Mouse (Mus musculus) kidney, postnatal 0 days (tissue): ENCODE data around the gene Plcb1. TPM values are rescaled to one million over a fixed set of nuclear protein-coding genes. Genes with fewer than 3 reads are reported as not detected.
A peak's percentile ranks its signal among the peaks of the same experiment; 100 is the strongest.

Source experiments
- ATAC-seq: fragments of 200-750 bp; cut with Nextera tagmentation; replicated peaks from 2 replicates; pipeline ENCODE4 v1.8.0; 2017; ENCODE audit warnings: low read depth, moderate number of reproducible peaks, moderate TSS enrichment, moderate library complexity; ENCODE audit not compliant: low FRiP score
- DNase-seq: peaks from one replicate; pipeline ENCODE4 v3.0.0-alpha.2; 2016; ENCODE audit warnings: low spot score
- H3K27ac ChIP-seq: fragments of 300-500 bp; sonication (generic); 2 replicates; pipeline ENCODE4 v1.5.1; 2014; ENCODE audit warnings: mild to moderate bottlenecking
- H3K27me3 ChIP-seq: fragments of 300-500 bp; sonication (generic); 2 replicates; pipeline ENCODE4 v1.6.1; 2014; ENCODE audit warnings: low read length, mixed read lengths; ENCODE audit not compliant: insufficient read depth
- H3K36me3 ChIP-seq: fragments of 300-500 bp; sonication (generic); 2 replicates; pipeline ENCODE4 v1.6.1; 2014; ENCODE audit warnings: low read length, mixed read lengths; ENCODE audit not compliant: insufficient read depth
- H3K4me1 ChIP-seq: fragments of 300-500 bp; sonication (generic); replicated peaks from 2 replicates; pipeline ENCODE4 v1.6.1; 2014; ENCODE audit warnings: antibody characterized with exemption, low read length, mixed read lengths; ENCODE audit not compliant: insufficient read depth
- H3K4me2 ChIP-seq: fragments of 300-500 bp; sonication (generic); 2 replicates; pipeline ENCODE4 v1.6.1; 2014; ENCODE audit warnings: mild to moderate bottlenecking, low read length, moderate library complexity, mixed read lengths
- H3K4me3 ChIP-seq: fragments of 300-500 bp; sonication (generic); replicated peaks from 2 replicates; pipeline ENCODE4 v1.5.1; 2014; ENCODE audit warnings: low read depth, low read length
- H3K9ac ChIP-seq: fragments of 300-500 bp; sonication (generic); 2 replicates; pipeline ENCODE4 v1.6.1; 2014; ENCODE audit warnings: low read depth, low read length
- H3K9me3 ChIP-seq: fragments of 300-500 bp; sonication (generic); replicated peaks from 2 replicates; pipeline ENCODE4 v1.6.1; 2016; ENCODE audit warnings: low read length, inconsistent platforms, mixed read lengths
- CTCF ChIP-seq: IDR thresholded peaks from 2 replicates; pipeline ENCODE4 v1.5.1; 2016; ENCODE audit warnings: antibody characterized with exemption, low read depth, mild to moderate bottlenecking, moderate library complexity
- WGBS: fragments of 180-500 bp; shearing (Covaris S2); extraction: QIAGEN DNeasy Blood & Tissue Kit; methylation state at CpG from one replicate; pipeline ENCODE4 v1.1.7; 2014; 5-methylcytosine and 5-hydroxymethylcytosine counted together
- polyA plus RNA-seq: library from polyadenylated mRNA; unstranded; fragments of >200 nt; fragmentation: Nextera tagmentation; extraction: Ambion mirVana; gene quantifications from 2 replicates; pipeline ENCODE4 v1.2.1, GENCODE M21; 2015

Gene Plcb1
- polyA plus RNA-seq, 1 experiment from 2014 or later: 20.8 TPM

DNA sequence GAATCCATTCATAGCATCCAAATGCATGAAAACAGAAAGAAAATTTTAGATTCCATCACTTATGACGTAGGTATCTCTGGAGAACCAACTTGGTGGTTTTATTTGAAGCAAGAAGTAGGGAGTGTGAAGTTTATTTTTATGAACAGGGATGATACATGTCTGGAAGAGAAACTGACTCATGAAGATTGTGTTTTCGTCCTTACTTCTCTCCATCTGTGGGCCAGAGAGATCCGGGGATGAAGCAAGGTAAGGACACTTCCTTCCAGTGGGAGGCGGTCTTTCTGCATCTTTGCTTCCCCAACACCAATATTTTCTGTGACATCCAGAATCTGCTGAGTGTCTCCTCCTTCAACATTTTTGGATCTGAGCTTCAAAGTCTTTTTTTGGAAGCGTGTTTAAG, 6.0 kb upstream of the Plcb1 start:
- Histone ChIP-seq H3K4me2 (no peak overlapping the region), H3K36me3 (no peaks in the 10 kb centered on the region), H3K4me3 (no peak overlapping the region), H3K4me1 (no peaks in the 10 kb centered on the region), H3K27ac (no peak overlapping the region), H3K27me3 (no peaks in the 10 kb centered on the region), H3K9me3 (no peaks in the 10 kb centered on the region), H3K9ac (no peak overlapping the region)
- no peak for ATAC-seq
- WGBS: 77% methylated on average over 5 of the region's 5 CpGs
- peak; percentile 31; the same call in 1 of the 2 replicates for TF ChIP-seq CTCF
- DNase-seq: no peak

DNA sequence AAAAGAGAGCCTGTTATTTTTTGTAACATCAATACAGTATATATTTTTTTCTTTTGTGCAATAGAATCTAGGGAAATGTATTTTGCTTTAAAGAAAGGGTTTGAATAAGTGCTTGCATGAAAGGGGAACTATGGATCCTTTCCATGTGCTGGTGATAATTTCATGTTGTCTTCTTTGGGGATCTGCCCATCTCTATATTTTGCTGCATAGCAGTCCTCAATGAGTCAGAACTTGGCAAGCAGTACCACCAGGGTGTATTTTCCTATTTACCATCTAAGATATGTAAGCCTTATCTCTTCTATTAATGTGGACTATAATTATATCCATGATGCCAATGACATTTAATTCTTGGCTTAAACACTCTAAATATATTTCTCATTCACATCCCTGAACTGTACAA, 5.6 kb upstream of the Plcb1 start:
- no peak overlapping the region for H3K9ac ChIP-seq
- no peaks in the 10 kb centered on the region for H3K27me3 ChIP-seq
- no peak for TF ChIP-seq CTCF
- H3K4me3 ChIP-seq: no peak overlapping the region
- no peaks in the 10 kb centered on the region for H3K4me1 ChIP-seq
- H3K9me3 ChIP-seq: no peaks in the 10 kb centered on the region
- no peaks in the 10 kb centered on the region for H3K36me3 ChIP-seq
- no peak overlapping the region for H3K27ac ChIP-seq
- no peak overlapping the region for H3K4me2 ChIP-seq
- no peak for DNase-seq
- no peak for ATAC-seq

DNA sequence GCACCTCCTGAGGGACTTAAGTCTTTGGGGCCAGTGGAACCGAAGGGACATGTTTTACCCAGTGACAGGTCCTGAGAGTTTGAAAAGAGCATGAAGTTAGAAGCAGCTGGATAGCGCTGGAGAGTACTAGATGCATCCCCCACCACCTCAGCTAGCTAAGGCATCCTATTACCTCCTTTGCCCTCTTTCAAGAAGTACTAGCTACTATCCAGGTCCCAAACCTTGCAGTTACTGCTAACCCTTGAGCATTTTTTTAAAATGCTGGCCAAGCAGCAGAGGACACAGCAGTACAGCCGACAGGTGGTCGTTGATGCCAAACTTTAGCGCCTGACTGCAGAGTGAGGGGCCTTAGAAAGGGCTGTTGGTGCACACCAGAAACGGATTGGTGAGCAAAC, 986 bp downstream of the Plcb1 start:
- Histone ChIP-seq H3K4me3 (peak overlapping the region; percentile 75), H3K27me3 (no peaks in the 10 kb centered on the region), H3K36me3 (no peaks in the 10 kb centered on the region), H3K4me1 (no peaks in the 10 kb centered on the region), H3K4me2 (peak overlapping the region; percentile 94), H3K27ac (no peak overlapping the region), H3K9me3 (no peaks in the 10 kb centered on the region), H3K9ac (peak overlapping the region; percentile 74)
- peak; percentile 25 for DNase-seq
- no peak for ATAC-seq
- TF ChIP-seq CTCF: no peak
- whole genome bisulfite sequencing: 7% methylated on average over 6 of the region's 6 CpGs

DNA sequence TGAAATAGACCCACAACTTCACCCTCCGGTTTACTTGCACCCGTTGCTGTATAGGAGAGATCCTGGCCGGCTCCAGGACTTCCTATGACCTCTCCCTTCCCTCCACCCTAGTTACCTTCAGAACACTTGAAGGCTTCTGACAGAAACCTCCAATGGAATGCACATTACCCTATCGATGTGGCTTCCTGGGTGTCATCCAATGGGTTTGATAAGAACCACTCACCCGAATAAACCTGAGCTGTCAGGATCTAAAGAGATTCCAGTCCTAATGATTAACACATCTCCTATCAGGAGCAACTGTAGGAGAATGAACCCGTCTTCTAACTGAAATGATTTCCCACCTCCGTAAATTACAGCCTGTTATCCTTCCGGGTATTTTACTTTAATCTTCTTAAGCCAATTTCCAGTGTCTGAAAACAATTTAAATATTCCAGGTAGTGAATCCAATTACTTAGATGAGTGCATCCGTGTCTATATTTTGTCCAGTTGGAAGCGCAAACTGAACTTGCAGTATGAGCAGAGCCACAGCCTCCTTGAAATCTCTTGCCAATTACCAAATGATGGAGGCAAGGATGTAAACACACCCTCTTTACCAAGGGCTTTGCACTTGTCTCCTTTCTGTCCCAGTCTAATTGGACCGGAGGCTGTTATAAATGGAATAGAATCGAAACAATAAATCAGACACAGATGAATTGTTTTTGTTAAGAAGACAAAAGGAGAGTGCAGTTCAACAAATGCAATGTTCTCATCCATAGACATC, 1.6 kb downstream of the Plcb1 start:
- Histone ChIP-seq H3K36me3 (no peaks in the 10 kb centered on the region), H3K9me3 (no peaks in the 10 kb centered on the region), H3K4me2 (peak overlapping the region; percentile 94), H3K4me1 (no peaks in the 10 kb centered on the region), H3K4me3 (peak overlapping the region; percentile 75), H3K9ac (peak overlapping the region; percentile 74; the same call in 1 of the 2 replicates), H3K27me3 (no peaks in the 10 kb centered on the region), H3K27ac (no peak overlapping the region)
- TF ChIP-seq CTCF: no peak
- no peak for ATAC-seq
- DNase-seq: no peak
- whole genome bisulfite sequencing: 51% methylated on average over 12 of the region's 12 CpGs

DNA sequence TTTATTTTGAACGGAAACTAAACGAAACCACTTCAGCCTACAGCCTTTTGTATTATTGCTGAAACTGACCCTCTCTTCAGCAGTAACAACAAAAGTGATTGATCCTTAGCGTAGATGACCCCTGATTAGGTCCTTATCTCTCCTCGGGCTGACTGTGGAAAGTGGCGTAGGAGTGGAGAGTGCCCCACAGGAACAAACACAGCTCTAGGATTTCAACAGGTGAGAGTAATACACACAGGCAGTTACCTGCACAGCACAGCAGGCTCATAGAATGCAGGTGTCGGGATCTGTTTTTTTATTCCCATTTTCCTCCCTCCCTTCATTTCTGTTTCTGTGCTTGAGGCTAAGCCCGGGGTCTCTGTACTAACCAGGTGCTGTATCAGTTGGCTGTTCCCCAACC, 7.1 kb downstream of the Plcb1 start:
- H3K27me3 ChIP-seq: no peaks in the 10 kb centered on the region
- H3K4me1 ChIP-seq: no peaks in the 10 kb centered on the region
- H3K4me2 ChIP-seq: no peak overlapping the region
- WGBS: 72% methylated on average over 7 of the region's 7 CpGs
- ATAC-seq: no peak
- TF ChIP-seq CTCF: no peak
- H3K9me3 ChIP-seq: no peaks in the 10 kb centered on the region
- DNase-seq: no peak
- no peak overlapping the region for H3K4me3 ChIP-seq
- no peaks in the 10 kb centered on the region for H3K36me3 ChIP-seq
- H3K27ac ChIP-seq: no peak overlapping the region
- H3K9ac ChIP-seq: no peak overlapping the region

DNA sequence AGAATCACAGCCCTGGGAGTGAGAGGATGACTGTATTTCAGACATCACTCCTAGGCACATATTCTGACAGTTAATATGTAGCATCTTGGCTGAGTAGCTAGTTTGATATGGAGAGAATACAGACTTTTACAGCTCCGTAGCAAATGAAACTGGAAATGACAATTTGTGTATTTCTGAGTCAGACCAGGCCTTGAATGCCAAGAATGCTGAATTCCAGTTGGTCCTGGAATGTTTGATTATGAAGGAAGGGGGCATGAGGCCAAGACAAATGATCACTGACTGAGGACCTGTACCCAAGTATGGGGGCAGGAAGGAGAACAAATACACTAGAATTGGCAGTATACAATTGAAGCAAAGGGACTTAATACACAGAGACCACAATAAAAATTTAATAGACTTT, 14.4 kb downstream of the Plcb1 start:
- 61% methylated on average over 1 of the region's 1 CpGs for WGBS
- Histone ChIP-seq H3K4me3 (no peak overlapping the region), H3K27ac (no peak overlapping the region), H3K27me3 (no peaks in the 10 kb centered on the region), H3K4me2 (no peak overlapping the region), H3K9ac (no peak overlapping the region), H3K36me3 (no peaks in the 10 kb centered on the region), H3K9me3 (no peaks in the 10 kb centered on the region), H3K4me1 (no peaks in the 10 kb centered on the region)
- DNase-seq: no peak
- ATAC-seq: no peak
- no peak for TF ChIP-seq CTCF

DNA sequence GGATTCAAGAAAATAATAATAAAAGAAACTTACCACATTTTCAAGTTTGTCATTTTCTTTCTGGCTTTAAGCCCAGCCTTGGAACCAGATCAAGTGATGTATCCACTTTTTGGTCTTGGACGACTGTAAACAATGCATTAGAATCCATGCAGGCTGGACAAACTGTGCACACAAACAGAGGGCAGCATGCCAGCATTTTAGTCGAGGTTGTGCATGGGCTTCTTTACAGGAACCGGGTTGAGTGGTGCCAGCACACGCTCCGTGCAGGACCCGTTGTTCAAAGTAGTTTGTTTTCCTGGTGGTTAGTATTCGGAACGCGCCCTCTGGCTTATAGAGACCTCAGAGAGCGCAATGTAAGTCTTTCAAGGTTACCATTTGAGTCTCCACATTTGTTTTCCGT, 30.5 kb downstream of the Plcb1 start:
- Histone ChIP-seq H3K4me2 (peak overlapping the region; percentile 7; the same call in 1 of the 2 replicates), H3K4me1 (no peaks in the 10 kb centered on the region), H3K27me3 (no peaks in the 10 kb centered on the region), H3K4me3 (no peak overlapping the region), H3K27ac (no peak overlapping the region; the same call in 1 of the 2 replicates), H3K36me3 (no peaks in the 10 kb centered on the region), H3K9me3 (no peaks in the 10 kb centered on the region), H3K9ac (no peak overlapping the region)
- ATAC-seq (no peak), DNase-seq (peak; percentile 50)
- 53% methylated on average over 11 of the region's 11 CpGs for WGBS
- no peak for TF ChIP-seq CTCF
